Mouse (Mus musculus) lung, postnatal 0 days (tissue): ENCODE results near the gene Mob3c. TPM values are rescaled to one million over a fixed set of nuclear protein-coding genes. Genes with fewer than 3 reads are reported as not detected.
A peak's percentile ranks its signal among the peaks of the same experiment; 100 is the strongest.

Experiments
- ATAC-seq: fragments of 200-750 bp; cut with Nextera tagmentation; 2 replicates; pipeline ENCODE4 v1.8.0; 2017; ENCODE audit warnings: moderate library complexity
- DNase-seq: peaks from one replicate; pipeline ENCODE4 v3.0.0-alpha.2; 2016; ENCODE audit warnings: low spot score
- H3K27ac ChIP-seq: fragments of 300-500 bp; sonication (generic); 2 replicates; pipeline ENCODE4 v1.5.1; 2014; ENCODE audit warnings: antibody characterized with exemption, mild to moderate bottlenecking, low read length, mixed read lengths
- H3K27me3 ChIP-seq: fragments of 300-500 bp; sonication (generic); replicated peaks from 2 replicates; pipeline ENCODE4 v1.6.1; 2014; ENCODE audit warnings: low read length, mixed read lengths; ENCODE audit not compliant: insufficient read depth
- H3K36me3 ChIP-seq: fragments of 300-500 bp; sonication (generic); 2 replicates; pipeline ENCODE4 v1.6.1; 2014; ENCODE audit warnings: low read length, mixed read lengths; ENCODE audit not compliant: insufficient read depth
- H3K4me1 ChIP-seq: fragments of 300-500 bp; sonication (generic); 2 replicates; pipeline ENCODE4 v1.6.1; 2014; ENCODE audit warnings: antibody characterized with exemption, low read depth, low read length, mixed read lengths; ENCODE audit not compliant: insufficient read depth
- H3K4me2 ChIP-seq: fragments of 300-500 bp; sonication (generic); replicated peaks from 2 replicates; pipeline ENCODE4 v1.6.1; 2014; ENCODE audit warnings: low read depth, mild to moderate bottlenecking, low read length, moderate library complexity, mixed read lengths
- H3K4me3 ChIP-seq: fragments of 300-500 bp; sonication (generic); 2 replicates; pipeline ENCODE4 v1.5.1; 2014; ENCODE audit warnings: low read depth, low read length
- H3K9ac ChIP-seq: fragments of 300-500 bp; sonication (generic); replicated peaks from 2 replicates; pipeline ENCODE4 v1.6.1; 2014; ENCODE audit warnings: low read depth, mild to moderate bottlenecking
- H3K9me3 ChIP-seq: fragments of 300-500 bp; sonication (generic); 2 replicates; pipeline ENCODE4 v1.6.1; 2016; ENCODE audit warnings: low read length, mixed read lengths
- CTCF ChIP-seq: IDR thresholded peaks from 2 replicates; pipeline ENCODE4 v1.5.1; 2016; ENCODE audit warnings: antibody characterized with exemption, mild to moderate bottlenecking
- EP300 ChIP-seq: IDR thresholded peaks from 2 replicates; pipeline ENCODE4 v1.6.1; 2016; ENCODE audit warnings: antibody characterized with exemption, mild to moderate bottlenecking, control low read depth
- WGBS: fragments of 180-500 bp; shearing (Covaris S2); extraction: QIAGEN DNeasy Blood & Tissue Kit; methylation state at CpG from one replicate; pipeline ENCODE4 v1.1.7; 2014; 5-methylcytosine and 5-hydroxymethylcytosine counted together
- polyA plus RNA-seq: library from polyadenylated mRNA; unstranded; fragments of >200 nt; fragmentation: Nextera tagmentation; extraction: Ambion mirVana; gene quantifications from 2 replicates; pipeline ENCODE4 v1.2.1, GENCODE M21; 2015

Gene Mob3c
- polyA plus RNA-seq, 1 experiment from 2014 or later: 14.8 TPM

- peaks cover 16% of the 10 kb centered on the region for H3K4me1 ChIP-seq
- H3K36me3 ChIP-seq: peaks cover 12% of the 10 kb centered on the region
- no peak for DNase-seq
- no peaks in the 10 kb centered on the region for H3K27me3 ChIP-seq
- peak overlapping the region; percentile 74 for H3K4me2 ChIP-seq
- WGBS: 6% methylated on average over 8 of the region's 8 CpGs
- H3K4me3 ChIP-seq: peak overlapping the region; percentile 69
- ATAC-seq: no peak
- TF ChIP-seq EP300 (no peak), CTCF (no peak)
- H3K9me3 ChIP-seq: no peaks in the 10 kb centered on the region
- H3K9ac ChIP-seq: peak overlapping the region; percentile 57; the same call in 1 of the 2 replicates
- H3K27ac ChIP-seq: no peak overlapping the region
These were observed 645 bp downstream of the Mob3c start for GRCm38 (mm10) chr4:115828572-115828902.

- no peaks in the 10 kb centered on the region for H3K9me3 ChIP-seq
- TF ChIP-seq EP300: no peak
- no peak for TF ChIP-seq CTCF
- WGBS: 30% methylated on average over 5 of the region's 5 CpGs
- H3K27me3 ChIP-seq: no peaks in the 10 kb centered on the region
- DNase-seq: peak; percentile 30
- H3K36me3 ChIP-seq: peaks cover 18% of the 10 kb centered on the region
- H3K9ac ChIP-seq: no peak overlapping the region
- peaks cover 16% of the 10 kb centered on the region for H3K4me1 ChIP-seq
- H3K27ac ChIP-seq: no peak overlapping the region; the same call in 1 of the 2 replicates
- no peak overlapping the region for H3K4me3 ChIP-seq
- ATAC-seq: no peak
- no peak overlapping the region for H3K4me2 ChIP-seq
These were observed 2.6 kb downstream of the Mob3c start for GRCm38 (mm10) chr4:115830491-115830890.

- H3K27ac ChIP-seq: no peak overlapping the region
- no peaks in the 10 kb centered on the region for H3K27me3 ChIP-seq
- no peak for DNase-seq
- no peaks in the 10 kb centered on the region for H3K9me3 ChIP-seq
- no peak for TF ChIP-seq CTCF
- TF ChIP-seq EP300: no peak
- H3K4me2 ChIP-seq: no peak overlapping the region
- 92% methylated on average over 22 of the region's 22 CpGs for WGBS
- ATAC-seq: no peak
- H3K9ac ChIP-seq: no peak overlapping the region
- peaks cover 18% of the 10 kb centered on the region for H3K36me3 ChIP-seq
- H3K4me3 ChIP-seq: no peak overlapping the region
- H3K4me1 ChIP-seq: peaks cover 16% of the 10 kb centered on the region
These were observed 3.3 kb downstream of the Mob3c start for GRCm38 (mm10) chr4:115831221-115831620.

- DNase-seq (no peak), ATAC-seq (no peak)
- H3K4me3 ChIP-seq: no peak overlapping the region
- no peak overlapping the region for H3K4me2 ChIP-seq
- no peak overlapping the region for H3K27ac ChIP-seq
- H3K9ac ChIP-seq: no peak overlapping the region
- no peak for TF ChIP-seq CTCF
- no peak for TF ChIP-seq EP300
- no peaks in the 10 kb centered on the region for H3K27me3 ChIP-seq
- 60% methylated on average over 2 of the region's 2 CpGs for WGBS
- peaks cover 16% of the 10 kb centered on the region for H3K4me1 ChIP-seq
- H3K36me3 ChIP-seq: peaks cover 18% of the 10 kb centered on the region
- no peaks in the 10 kb centered on the region for H3K9me3 ChIP-seq
These were observed 4.1 kb downstream of the Mob3c start for GRCm38 (mm10) chr4:115832040-115832439.

GRCm38 (mm10) chr4:115835576-115835975, 7.7 kb downstream of the Mob3c start:
- 53% methylated on average over 2 of the region's 2 CpGs for WGBS
- no peak for TF ChIP-seq CTCF
- peak; percentile 58 for DNase-seq
- no peak overlapping the region for H3K4me3 ChIP-seq
- peaks cover 10% of the 10 kb centered on the region for H3K4me1 ChIP-seq
- H3K4me2 ChIP-seq: no peak overlapping the region
- H3K27ac ChIP-seq: no peak overlapping the region
- H3K9ac ChIP-seq: no peak overlapping the region
- no peaks in the 10 kb centered on the region for H3K27me3 ChIP-seq
- no peak for ATAC-seq
- peaks cover 18% of the 10 kb centered on the region for H3K36me3 ChIP-seq
- H3K9me3 ChIP-seq: no peaks in the 10 kb centered on the region

GRCm38 (mm10) chr4:115838196-115838595, 10.3 kb downstream of the Mob3c start:
- Histone ChIP-seq H3K9ac (no peak overlapping the region), H3K27ac (no peak overlapping the region), H3K4me3 (no peak overlapping the region), H3K27me3 (no peaks in the 10 kb centered on the region), H3K36me3 (peaks cover 7% of the 10 kb centered on the region; the same call in 1 of the 2 replicates), H3K9me3 (no peaks in the 10 kb centered on the region), H3K4me1 (peaks cover 8% of the 10 kb centered on the region; the same call in 1 of the 2 replicates), H3K4me2 (peak overlapping the region; percentile 83)
- TF ChIP-seq CTCF: no peak
- TF ChIP-seq EP300: no peak
- no peak for DNase-seq
- no peak for ATAC-seq
- 75% methylated on average over 4 of the region's 4 CpGs for WGBS
